Mouse (Mus musculus) mouse embryonic stem cell (cell line): Measurements from ENCODE around the gene Vps37b.

ENCODE experiments used
- in situ Hi-C, 2 experiments: fragments of 300-500 bp; cut with MboI; formaldehyde crosslinking; loops; 1 replicate in 1 of 2; 3 replicates in 1 of 2; pipeline ENCODE4 v1.14.3; 2019 to 2020; ENCODE audit warnings: low sequenced_read_pairs in 2 of 2, low pct_unique_long_range_greater_than_20kb in 1 of 2, mixed read lengths in 1 of 2; ENCODE audit not compliant: unreplicated experiment in 1 of 2

Vps37b gene

GRCm38 (mm10) chr5:124027702-124028470 lies 4.2 kb downstream of the Vps37b start:
- in situ Hi-C loops, result no loop called here

GRCm38 (mm10) chr5:124026568-124026967 lies 5.5 kb downstream of the Vps37b start:
- in situ Hi-C loops, result no loop called here

GRCm38 (mm10) chr5:124025587-124026441 lies 6.3 kb downstream of the Vps37b start:
- in situ Hi-C loops, result no loop called here

- in situ Hi-C loops, result no loop called here
Measured at GRCm38 (mm10) chr5:124025146-124025545, 6.9 kb downstream of the Vps37b start.

- in situ Hi-C loops, result no loop called here
Measured at GRCm38 (mm10) chr5:124024677-124025076, 7.4 kb downstream of the Vps37b start.

- in situ Hi-C loops, result no loop called here
Measured at GRCm38 (mm10) chr5:124022365-124022764, 9.7 kb downstream of the Vps37b start.

- in situ Hi-C loops, result no loop called here
Measured at GRCm38 (mm10) chr5:124021701-124022100, 10.4 kb downstream of the Vps37b start.

- in situ Hi-C loops, result no loop called here
Measured at GRCm38 (mm10) chr5:124021148-124021547, 10.9 kb downstream of the Vps37b start.

- in situ Hi-C loops, result no loop called here
Measured at GRCm38 (mm10) chr5:124019348-124020216, 12.5 kb downstream of the Vps37b start.

- in situ Hi-C loops, result no loop called here
Measured at GRCm38 (mm10) chr5:124018651-124019050, 13.4 kb downstream of the Vps37b start.

GRCm38 (mm10) chr5:124017941-124018340 lies 14.1 kb downstream of the Vps37b start:
- in situ Hi-C loops, result no loop called here

GRCm38 (mm10) chr5:124016291-124016821 lies 15.7 kb downstream of the Vps37b start:
- in situ Hi-C loops, result no loop called here

- in situ Hi-C loops, result no loop called here
Measured at GRCm38 (mm10) chr5:124015727-124016126, 16.3 kb downstream of the Vps37b start.

GRCm38 (mm10) chr5:124014791-124015251 lies 17.2 kb downstream of the Vps37b start:
- in situ Hi-C loops, result no loop called here

GRCm38 (mm10) chr5:124014180-124014579 lies 17.9 kb downstream of the Vps37b start:
- in situ Hi-C loops, result no loop called here

- in situ Hi-C loops, result no loop called here
Measured at GRCm38 (mm10) chr5:124013747-124014146, 18.3 kb downstream of the Vps37b start.

GRCm38 (mm10) chr5:124012885-124013284 lies 19.2 kb downstream of the Vps37b start:
- in situ Hi-C loops, result no loop called here

GRCm38 (mm10) chr5:124011927-124012326 lies 20.1 kb downstream of the Vps37b start:
- in situ Hi-C loops, result no loop called here
